Mouse (Mus musculus): ENCODE measurements around the gene Clec4e. TPM values are rescaled to one million over a fixed set of nuclear protein-coding genes. Genes with fewer than 3 reads are reported as not detected.
"Not testable (repeated sequence)": the region's sequence is repeated elsewhere in the genome, so short reads cannot be mapped to it uniquely, and the experiment has no call there.

Gene Clec4e
- polyA plus RNA-seq, 1 experiment = 0.08 TPM

- Histone ChIP-seq H3K27me3 (ENCODE audit: control insufficient read depth, insufficient read depth, low read length) (no peaks in the 10 kb centered on the region), H3K4me1 (replicated peaks; ENCODE audit: control insufficient read depth, insufficient read depth, low read length) (no peaks in the 10 kb centered on the region), H3K4me3 (ENCODE audit: control insufficient read depth, insufficient read depth, low read length) (no peak within 1 kb of the TSS), H3K27ac (ENCODE audit: control insufficient read depth, insufficient read depth, low read length) (no peak within 1 kb of the TSS), H3K36me3 (ENCODE audit: control insufficient read depth, insufficient read depth, low read length) (no peaks in the 10 kb centered on the region)
- DNase-seq = no peak
- 41% methylated on average over 4 of the region's 4 CpGs for WGBS
- TF ChIP-seq POLR2A (IDR thresholded peaks at IDR 0.05; ENCODE audit: control insufficient read depth, extremely low read depth, insufficient read depth, low read length, poor library complexity) (no peak), CTCF (IDR thresholded peaks at IDR 0.05; ENCODE audit: borderline replicate concordance, control insufficient read depth, extremely low read depth, insufficient read depth, low read length, poor library complexity) (no peak)
Observed at GRCm38 (mm10) chr6:123261555-123262161, 28.0 kb downstream of the Clec4e start, which contains the start of gene Clec4d. Clec4d (plus strand) TSS chr6:123262111.

DNA sequence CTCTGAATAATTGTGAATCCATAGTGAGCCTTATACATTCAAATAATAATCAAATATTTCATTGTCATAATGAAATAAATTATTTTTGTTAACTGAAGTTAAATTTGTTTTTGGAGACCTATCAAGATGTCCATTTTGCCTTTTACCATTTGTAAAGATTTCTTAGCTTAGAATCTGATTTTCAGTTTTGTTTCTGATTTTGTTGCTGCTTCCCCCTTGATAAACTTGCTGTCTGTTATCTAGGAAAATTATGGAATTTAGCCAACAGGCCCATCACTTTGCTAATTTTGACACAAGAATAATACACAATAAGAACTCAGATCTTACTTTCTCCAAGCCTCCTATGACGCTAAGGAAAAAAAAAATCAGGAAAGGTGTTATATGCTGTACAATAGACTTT, 28.8 kb downstream of the Clec4e start:
- Histone ChIP-seq H3K4me1 (replicated peaks; ENCODE audit: control insufficient read depth, insufficient read depth, low read length) (no peaks in the 10 kb centered on the region), H3K27me3 (ENCODE audit: control insufficient read depth, insufficient read depth, low read length) (no peaks in the 10 kb centered on the region)
- 98% methylated on average over 1 of the region's 1 CpGs for WGBS

GRCm38 (mm10) chr6:123259889-123260603, 29.6 kb downstream of the Clec4e start:
- WGBS = 52% methylated on average over 4 of the region's 4 CpGs
- Histone ChIP-seq H3K4me1 (replicated peaks; ENCODE audit: control insufficient read depth, insufficient read depth, low read length) (no peaks in the 10 kb centered on the region), H3K36me3 (ENCODE audit: control insufficient read depth, insufficient read depth, low read length) (no peaks in the 10 kb centered on the region), H3K4me3 (ENCODE audit: control insufficient read depth, insufficient read depth, low read length) (no peak overlapping the region), H3K27ac (ENCODE audit: control insufficient read depth, insufficient read depth, low read length) (no peak overlapping the region), H3K27me3 (ENCODE audit: control insufficient read depth, insufficient read depth, low read length) (no peaks in the 10 kb centered on the region)
- TF ChIP-seq POLR2A (IDR thresholded peaks at IDR 0.05; ENCODE audit: control insufficient read depth, extremely low read depth, insufficient read depth, low read length, poor library complexity) = no peak
- no peak for TF ChIP-seq CTCF (IDR thresholded peaks at IDR 0.05; ENCODE audit: borderline replicate concordance, control insufficient read depth, extremely low read depth, insufficient read depth, low read length, poor library complexity)
- DNase-seq = no peak

More for the DNA sequence above, 28.8 kb downstream of the Clec4e start:
- no peak overlapping the region for H3K4me3 ChIP-seq (ENCODE audit: control insufficient read depth, insufficient read depth, low read length)
- no peaks in the 10 kb centered on the region for H3K36me3 ChIP-seq (ENCODE audit: control insufficient read depth, insufficient read depth, low read length)
- H3K27ac ChIP-seq (ENCODE audit: control insufficient read depth, insufficient read depth, low read length) = no peak overlapping the region
- no peak for TF ChIP-seq POLR2A (IDR thresholded peaks at IDR 0.05; ENCODE audit: control insufficient read depth, extremely low read depth, insufficient read depth, low read length, poor library complexity)
- no peak for TF ChIP-seq CTCF (IDR thresholded peaks at IDR 0.05; ENCODE audit: borderline replicate concordance, control insufficient read depth, extremely low read depth, insufficient read depth, low read length, poor library complexity)
- DNase-seq = no peak

- H3K27ac ChIP-seq (ENCODE audit: control insufficient read depth, insufficient read depth, low read length) = no peak overlapping the region
- no peak for DNase-seq
- H3K4me1 ChIP-seq (replicated peaks; ENCODE audit: control insufficient read depth, insufficient read depth, low read length) = no peaks in the 10 kb centered on the region
- TF ChIP-seq POLR2A (IDR thresholded peaks at IDR 0.05; ENCODE audit: control insufficient read depth, extremely low read depth, insufficient read depth, low read length, poor library complexity) (no peak), CTCF (IDR thresholded peaks at IDR 0.05; ENCODE audit: borderline replicate concordance, control insufficient read depth, extremely low read depth, insufficient read depth, low read length, poor library complexity) (no peak)
- no peaks in the 10 kb centered on the region for H3K36me3 ChIP-seq (ENCODE audit: control insufficient read depth, insufficient read depth, low read length)
- H3K27me3 ChIP-seq (ENCODE audit: control insufficient read depth, insufficient read depth, low read length) = no peaks in the 10 kb centered on the region
- no peak overlapping the region for H3K4me3 ChIP-seq (ENCODE audit: control insufficient read depth, insufficient read depth, low read length)
- WGBS = 89% methylated on average over 3 of the region's 3 CpGs
Observed at GRCm38 (mm10) chr6:123258946-123259345, 30.7 kb downstream of the Clec4e start.

DNA sequence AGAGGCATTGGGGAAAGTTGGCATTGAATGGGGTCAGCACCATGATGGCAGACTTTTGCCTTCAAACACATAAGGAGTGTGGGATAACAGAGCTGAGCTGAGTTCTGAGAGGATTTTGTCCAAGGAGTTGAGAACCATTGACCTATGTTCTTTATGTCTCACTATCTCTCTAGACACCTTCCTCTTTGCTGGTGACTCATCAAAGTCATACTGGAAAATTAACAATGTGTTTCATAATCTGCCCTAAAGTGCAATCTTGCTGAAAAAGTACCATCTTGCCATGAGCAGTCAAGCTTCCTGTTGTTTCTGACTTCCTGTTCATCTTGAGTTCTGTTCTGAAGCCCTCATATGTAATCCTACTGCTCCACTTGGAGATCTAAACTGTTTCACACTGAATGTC, 36.9 kb downstream of the Clec4e start:
- Histone ChIP-seq H3K36me3 (ENCODE audit: control insufficient read depth, insufficient read depth, low read length) (no peaks in the 10 kb centered on the region), H3K27me3 (ENCODE audit: control insufficient read depth, insufficient read depth, low read length) (no peaks in the 10 kb centered on the region), H3K27ac (ENCODE audit: control insufficient read depth, insufficient read depth, low read length) (no peak overlapping the region), H3K4me3 (ENCODE audit: control insufficient read depth, insufficient read depth, low read length) (no peak overlapping the region), H3K4me1 (replicated peaks; ENCODE audit: control insufficient read depth, insufficient read depth, low read length) (no peaks in the 10 kb centered on the region)
- no peak for DNase-seq
- no peak for TF ChIP-seq CTCF (IDR thresholded peaks at IDR 0.05; ENCODE audit: borderline replicate concordance, control insufficient read depth, extremely low read depth, insufficient read depth, low read length, poor library complexity)
- no peak for TF ChIP-seq POLR2A (IDR thresholded peaks at IDR 0.05; ENCODE audit: control insufficient read depth, extremely low read depth, insufficient read depth, low read length, poor library complexity)

DNA sequence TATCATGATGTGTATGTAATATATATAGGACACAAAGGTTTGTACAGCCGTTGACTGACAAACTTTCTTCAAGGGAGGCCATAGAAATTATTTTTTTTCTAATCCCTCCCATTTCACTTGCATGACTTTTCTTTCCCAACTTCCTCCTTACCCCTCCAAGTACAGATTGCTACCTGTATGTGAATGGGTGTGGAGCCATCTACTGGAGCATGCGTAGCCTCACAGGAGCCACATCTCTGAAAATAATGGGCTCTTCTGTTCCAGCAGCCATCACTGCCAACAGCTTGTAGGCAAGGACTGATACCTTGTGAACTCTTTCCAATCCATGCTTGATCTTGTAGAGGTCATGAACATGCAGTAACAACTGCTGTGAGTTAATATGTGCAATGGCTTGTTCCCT, 40.8 kb downstream of the Clec4e start:
- not testable (repeated sequence) for H3K27ac ChIP-seq (ENCODE audit: control insufficient read depth, insufficient read depth, low read length); H3K36me3 ChIP-seq (ENCODE audit: control insufficient read depth, insufficient read depth, low read length); H3K4me3 ChIP-seq (ENCODE audit: control insufficient read depth, insufficient read depth, low read length); DNase-seq; H3K4me1 ChIP-seq (replicated peaks; ENCODE audit: control insufficient read depth, insufficient read depth, low read length); H3K27me3 ChIP-seq (ENCODE audit: control insufficient read depth, insufficient read depth, low read length)
- 46% methylated on average over 2 of the region's 2 CpGs for WGBS

GRCm38 (mm10) chr6:123244201-123244600, 45.5 kb downstream of the Clec4e start:
- no peak for TF ChIP-seq CTCF (IDR thresholded peaks at IDR 0.05; ENCODE audit: borderline replicate concordance, control insufficient read depth, extremely low read depth, insufficient read depth, low read length, poor library complexity)
- TF ChIP-seq POLR2A (IDR thresholded peaks at IDR 0.05; ENCODE audit: control insufficient read depth, extremely low read depth, insufficient read depth, low read length, poor library complexity) = no peak
- no peak for DNase-seq
- 85% methylated on average over 5 of the region's 5 CpGs for WGBS

More at GRCm38 (mm10) chr6:123244201-123244600, 45.5 kb downstream of the Clec4e start:
- H3K36me3 ChIP-seq (ENCODE audit: control insufficient read depth, insufficient read depth, low read length) = no peaks in the 10 kb centered on the region
- H3K27me3 ChIP-seq (ENCODE audit: control insufficient read depth, insufficient read depth, low read length) = no peaks in the 10 kb centered on the region
- H3K4me1 ChIP-seq (replicated peaks; ENCODE audit: control insufficient read depth, insufficient read depth, low read length) = no peaks in the 10 kb centered on the region
- H3K4me3 ChIP-seq (ENCODE audit: control insufficient read depth, insufficient read depth, low read length) = no peak overlapping the region
- H3K27ac ChIP-seq (ENCODE audit: control insufficient read depth, insufficient read depth, low read length) = no peak overlapping the region

Data from thymus, adult 2 months (tissue).